Mouse (Mus musculus): ENCODE data around the gene Fto. TPM values are rescaled to one million over a fixed set of nuclear protein-coding genes. Genes with fewer than 3 reads are reported as not detected.

Fto gene
- total RNA-seq, 1 experiment: 16.8 TPM

DNA sequence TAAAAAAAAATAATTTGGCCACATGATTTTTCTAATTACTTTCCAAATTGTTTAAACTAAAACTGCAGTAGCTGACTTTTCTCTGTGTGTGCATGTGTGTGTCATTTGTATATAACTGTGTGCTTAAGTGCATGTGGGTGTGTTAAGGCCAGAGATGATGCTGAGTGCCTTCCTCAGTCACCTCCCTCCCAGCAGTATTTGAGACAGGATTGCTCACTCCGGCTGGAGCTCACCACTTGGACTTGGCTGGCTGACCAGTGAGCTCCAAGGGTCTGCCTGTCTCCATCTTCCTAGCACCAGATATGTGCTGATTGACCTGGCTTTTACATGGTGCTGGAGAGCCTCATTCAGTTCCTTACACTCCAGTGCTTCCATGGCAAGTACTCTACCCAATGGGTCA is 144.7 kb downstream of the Fto start:
- in situ Hi-C loops (cut with MboI; ENCODE audit: low sequenced_read_pairs in 2 of 2, unreplicated experiment in 2 of 2): no loop called here
- DNase-seq (ENCODE audit: low read depth, low spot score): no peak
- TF ChIP-seq ZNF384 (IDR thresholded peaks at IDR 0.05; ENCODE audit: low read depth, low read length) (no peak), HCFC1 (IDR thresholded peaks at IDR 0.05; ENCODE audit: borderline replicate concordance, insufficient read depth, low read length) (no peak), CHD2 (IDR thresholded peaks at IDR 0.05; ENCODE audit: low read depth, low read length) (no peak), ZC3H11A (IDR thresholded peaks at IDR 0.05; ENCODE audit: borderline replicate concordance, low read depth, low read length) (no peak), MAFK (IDR thresholded peaks at IDR 0.05; ENCODE audit: insufficient read depth, low read depth, low read length) (no peak)
- no peaks in the 10 kb centered on the region for H3K9me3 ChIP-seq (ENCODE audit: control insufficient read depth, insufficient read depth, low read depth, low read length)
- no peak overlapping the region for H3K4me3 ChIP-seq (ENCODE audit: insufficient read depth in 1 of 2, low read depth in 1 of 2, low read length in 2 of 2, poor library complexity in 1 of 2, severe bottlenecking in 1 of 2)
- H3K9ac ChIP-seq (ENCODE audit: insufficient read depth, low read depth, low read length, poor library complexity, severe bottlenecking): no peak overlapping the region
- no peak overlapping the region for H3K27ac ChIP-seq (ENCODE audit: insufficient read depth, low read depth, low read length, poor library complexity, severe bottlenecking)
- no peaks in the 10 kb centered on the region for H3K4me1 ChIP-seq (ENCODE audit: control insufficient read depth in 2 of 2, insufficient read depth in 2 of 2, low read length in 2 of 2, poor library complexity in 1 of 2)
- H3K36me3 ChIP-seq (ENCODE audit: control insufficient read depth, insufficient read depth, low read length, poor library complexity, severe bottlenecking): no peaks in the 10 kb centered on the region

DNA sequence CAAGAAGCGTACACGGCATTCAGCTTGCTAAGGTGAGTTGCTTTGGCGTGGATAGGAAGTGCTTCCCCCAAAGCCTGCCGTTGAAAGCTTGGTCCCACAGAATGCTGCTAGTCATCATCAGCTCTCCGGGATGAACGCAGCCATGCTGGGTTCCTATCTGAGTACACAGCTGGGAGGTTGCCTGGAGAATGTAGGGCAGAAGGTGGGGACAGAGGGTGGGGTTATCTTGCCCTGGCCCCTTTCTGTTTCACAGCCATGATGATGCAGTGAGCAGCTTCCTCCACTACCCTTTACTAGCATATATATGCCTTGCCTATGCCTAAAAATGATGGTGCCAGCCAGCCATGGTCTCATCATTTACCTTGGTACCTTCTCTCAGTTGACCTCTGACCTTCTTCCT is 147.6 kb downstream of the Fto start:
- in situ Hi-C loops (cut with MboI; ENCODE audit: low sequenced_read_pairs in 2 of 2, unreplicated experiment in 2 of 2): no loop called here
- DNase-seq (ENCODE audit: low read depth, low spot score): no peak
- H3K4me1 ChIP-seq (ENCODE audit: control insufficient read depth in 2 of 2, insufficient read depth in 2 of 2, low read length in 2 of 2, poor library complexity in 1 of 2): no peaks in the 10 kb centered on the region
- no peak overlapping the region for H3K9ac ChIP-seq (ENCODE audit: insufficient read depth, low read depth, low read length, poor library complexity, severe bottlenecking)
- H3K27ac ChIP-seq (ENCODE audit: insufficient read depth, low read depth, low read length, poor library complexity, severe bottlenecking): no peak overlapping the region
- H3K36me3 ChIP-seq (ENCODE audit: control insufficient read depth, insufficient read depth, low read length, poor library complexity, severe bottlenecking): no peaks in the 10 kb centered on the region
- no peaks in the 10 kb centered on the region for H3K9me3 ChIP-seq (ENCODE audit: control insufficient read depth, insufficient read depth, low read depth, low read length)
- TF ChIP-seq ZNF384 (IDR thresholded peaks at IDR 0.05; ENCODE audit: low read depth, low read length) (no peak), MAFK (IDR thresholded peaks at IDR 0.05; ENCODE audit: insufficient read depth, low read depth, low read length) (no peak), CHD2 (IDR thresholded peaks at IDR 0.05; ENCODE audit: low read depth, low read length) (no peak), ZC3H11A (IDR thresholded peaks at IDR 0.05; ENCODE audit: borderline replicate concordance, low read depth, low read length) (no peak), HCFC1 (IDR thresholded peaks at IDR 0.05; ENCODE audit: borderline replicate concordance, insufficient read depth, low read length) (no peak)
- H3K4me3 ChIP-seq (ENCODE audit: insufficient read depth in 1 of 2, low read depth in 1 of 2, low read length in 2 of 2, poor library complexity in 1 of 2, severe bottlenecking in 1 of 2): no peak overlapping the region

- no peaks in the 10 kb centered on the region for H3K9me3 ChIP-seq (ENCODE audit: control insufficient read depth, insufficient read depth, low read depth, low read length)
- in situ Hi-C loops (cut with MboI; ENCODE audit: low sequenced_read_pairs in 2 of 2, unreplicated experiment in 2 of 2): no loop called here
- H3K36me3 ChIP-seq (ENCODE audit: control insufficient read depth, insufficient read depth, low read length, poor library complexity, severe bottlenecking): no peaks in the 10 kb centered on the region
- TF ChIP-seq ZNF384 (IDR thresholded peaks at IDR 0.05; ENCODE audit: low read depth, low read length): no peak
- 0 out of 4 replicates have a peak, but pooled peaks cover 0 to 3% of the 10 kb centered on the region in 2 experiments for H3K4me1 ChIP-seq (ENCODE audit: control insufficient read depth in 2 of 2, insufficient read depth in 2 of 2, low read length in 2 of 2, poor library complexity in 1 of 2)
- no peak overlapping the region for H3K9ac ChIP-seq (ENCODE audit: insufficient read depth, low read depth, low read length, poor library complexity, severe bottlenecking)
- H3K4me3 ChIP-seq (ENCODE audit: insufficient read depth in 1 of 2, low read depth in 1 of 2, low read length in 2 of 2, poor library complexity in 1 of 2, severe bottlenecking in 1 of 2): no peak overlapping the region
- no peak overlapping the region for H3K27ac ChIP-seq (ENCODE audit: insufficient read depth, low read depth, low read length, poor library complexity, severe bottlenecking)
- no peak for DNase-seq (ENCODE audit: low read depth, low spot score)
These were observed 150.4 kb downstream of the Fto start for GRCm38 (mm10) chr8:91463757-91464156.

DNA sequence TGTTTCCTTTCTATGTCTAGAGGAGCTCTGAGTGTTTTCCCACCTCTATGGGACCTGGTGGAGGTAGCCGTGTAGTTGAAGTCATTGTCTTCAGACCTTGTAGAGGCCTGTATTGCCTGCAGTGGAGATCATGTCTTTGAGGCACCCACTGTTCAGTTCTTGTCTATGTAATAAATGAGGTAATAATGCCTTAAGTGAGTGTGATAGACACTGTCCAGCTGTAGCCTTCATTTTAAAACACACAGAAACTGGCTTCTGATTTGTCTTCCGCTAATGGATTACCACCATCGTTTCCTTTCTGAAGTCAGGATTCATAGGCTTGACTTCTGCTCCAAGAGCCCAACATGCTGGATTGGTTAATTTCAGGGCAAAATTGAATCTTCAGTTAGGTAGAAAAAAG is 154.1 kb downstream of the Fto start:
- no peak overlapping the region for H3K27ac ChIP-seq (ENCODE audit: insufficient read depth, low read depth, low read length, poor library complexity, severe bottlenecking)
- TF ChIP-seq ZC3H11A (IDR thresholded peaks at IDR 0.05; ENCODE audit: borderline replicate concordance, low read depth, low read length) (no peak), CHD2 (IDR thresholded peaks at IDR 0.05; ENCODE audit: low read depth, low read length) (no peak), HCFC1 (IDR thresholded peaks at IDR 0.05; ENCODE audit: borderline replicate concordance, insufficient read depth, low read length) (no peak), MAFK (IDR thresholded peaks at IDR 0.05; ENCODE audit: insufficient read depth, low read depth, low read length) (no peak), ZNF384 (IDR thresholded peaks at IDR 0.05; ENCODE audit: low read depth, low read length) (no peak)
- H3K36me3 ChIP-seq (ENCODE audit: control insufficient read depth, insufficient read depth, low read length, poor library complexity, severe bottlenecking): no peaks in the 10 kb centered on the region
- no peaks in the 10 kb centered on the region for H3K9me3 ChIP-seq (ENCODE audit: control insufficient read depth, insufficient read depth, low read depth, low read length)
- no peak for DNase-seq (ENCODE audit: low read depth, low spot score)
- in situ Hi-C loops (cut with MboI; ENCODE audit: low sequenced_read_pairs in 2 of 2, unreplicated experiment in 2 of 2): no loop called here
- no peak overlapping the region for H3K4me3 ChIP-seq (ENCODE audit: insufficient read depth in 1 of 2, low read depth in 1 of 2, low read length in 2 of 2, poor library complexity in 1 of 2, severe bottlenecking in 1 of 2)
- no peak overlapping the region for H3K9ac ChIP-seq (ENCODE audit: insufficient read depth, low read depth, low read length, poor library complexity, severe bottlenecking)
- H3K4me1 ChIP-seq (ENCODE audit: control insufficient read depth in 2 of 2, insufficient read depth in 2 of 2, low read length in 2 of 2, poor library complexity in 1 of 2): 0 out of 4 replicates have a peak, but pooled peaks cover 0 to 3% of the 10 kb centered on the region in 2 experiments

DNA sequence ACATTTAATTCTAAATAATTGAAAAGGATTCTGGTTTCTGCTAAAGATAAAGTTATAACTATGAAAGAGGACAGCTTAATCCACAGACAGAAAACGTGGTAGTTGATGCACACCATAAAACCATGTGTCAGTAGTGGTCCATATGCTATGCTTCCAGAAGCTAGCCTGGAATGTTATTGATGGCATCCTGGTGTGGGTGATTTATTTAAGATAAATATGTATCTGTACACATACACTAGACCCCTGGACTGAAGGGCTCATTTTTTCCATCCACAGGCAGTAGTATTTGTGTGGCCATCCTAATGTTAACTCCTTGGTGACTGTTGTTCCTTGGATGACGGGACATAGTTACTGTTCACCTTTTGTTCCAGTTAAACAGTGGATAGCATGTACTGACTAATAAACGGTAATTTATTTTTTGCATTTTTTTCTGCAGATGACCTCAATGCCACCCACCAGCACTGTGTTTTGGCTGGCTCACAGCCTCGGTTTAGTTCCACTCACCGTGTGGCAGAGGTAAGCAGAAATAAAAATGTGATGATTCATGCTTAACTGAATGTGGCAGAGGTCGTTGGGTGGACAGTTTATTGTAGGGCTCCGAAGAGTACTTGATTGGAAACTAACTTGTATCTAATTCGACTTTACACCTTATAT is 154.7 kb downstream of the Fto start:
- no peaks in the 10 kb centered on the region for H3K36me3 ChIP-seq (ENCODE audit: control insufficient read depth, insufficient read depth, low read length, poor library complexity, severe bottlenecking)
- TF ChIP-seq ZNF384 (IDR thresholded peaks at IDR 0.05; ENCODE audit: low read depth, low read length) (no peak), ZC3H11A (IDR thresholded peaks at IDR 0.05; ENCODE audit: borderline replicate concordance, low read depth, low read length) (no peak), MAFK (IDR thresholded peaks at IDR 0.05; ENCODE audit: insufficient read depth, low read depth, low read length) (no peak), HCFC1 (IDR thresholded peaks at IDR 0.05; ENCODE audit: borderline replicate concordance, insufficient read depth, low read length) (no peak), CHD2 (IDR thresholded peaks at IDR 0.05; ENCODE audit: low read depth, low read length) (no peak)
- no peak overlapping the region for H3K27ac ChIP-seq (ENCODE audit: insufficient read depth, low read depth, low read length, poor library complexity, severe bottlenecking)
- no peak overlapping the region for H3K4me3 ChIP-seq (ENCODE audit: insufficient read depth in 1 of 2, low read depth in 1 of 2, low read length in 2 of 2, poor library complexity in 1 of 2, severe bottlenecking in 1 of 2)
- H3K4me1 ChIP-seq (ENCODE audit: control insufficient read depth in 2 of 2, insufficient read depth in 2 of 2, low read length in 2 of 2, poor library complexity in 1 of 2): 0 out of 4 replicates have a peak, but pooled peaks cover 0 to 3% of the 10 kb centered on the region in 2 experiments
- no peak overlapping the region for H3K9ac ChIP-seq (ENCODE audit: insufficient read depth, low read depth, low read length, poor library complexity, severe bottlenecking)
- DNase-seq (ENCODE audit: low read depth, low spot score): no peak
- in situ Hi-C loops (cut with MboI; ENCODE audit: low sequenced_read_pairs in 2 of 2, unreplicated experiment in 2 of 2): no loop called here
- no peaks in the 10 kb centered on the region for H3K9me3 ChIP-seq (ENCODE audit: control insufficient read depth, insufficient read depth, low read depth, low read length)
